Mouse (Mus musculus) layer of hippocampus, adult 9-11 months (tissue): Measurements from ENCODE around the gene Ercc1.

Experiments used
- DNase-seq: peaks from one replicate; pipeline ENCODE4 v3.0.0; 2022

Ercc1 gene

GRCm38 (mm10) chr7:19309884-19310641, 34.5 kb upstream of the Ercc1 start, which contains the start of gene Fosb:
TSS of gene Fosb (minus strand) at chr7:19310051.
- peak; percentile 97 for DNase-seq

- DNase-seq, result no peak
Observed at GRCm38 (mm10) chr7:19311991-19312390, 32.6 kb upstream of the Ercc1 start.

DNA sequence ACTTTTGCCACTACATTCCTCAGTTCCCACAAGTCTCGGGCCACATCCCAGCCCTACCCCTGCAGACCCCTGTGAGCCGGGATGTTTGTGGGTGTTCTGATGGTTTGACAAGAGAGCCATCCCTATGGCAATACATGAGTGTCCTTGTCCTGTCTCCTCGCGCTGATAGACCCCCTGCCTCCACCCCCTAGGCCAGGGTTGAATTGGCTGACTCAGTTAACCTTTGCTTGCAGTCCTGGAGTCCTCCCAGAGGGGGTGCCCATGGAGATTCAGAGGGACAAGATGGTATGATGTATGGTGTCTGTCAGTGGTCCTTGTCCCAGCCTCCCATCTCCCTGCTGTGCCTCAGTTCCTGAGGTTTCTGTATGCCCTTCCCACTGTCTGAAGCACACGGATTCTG, 30.5 kb upstream of the Ercc1 start:
- DNase-seq, result no peak

- peak; percentile 65 for DNase-seq
Observed at GRCm38 (mm10) chr7:19316451-19317161, 28.0 kb upstream of the Ercc1 start.

DNA sequence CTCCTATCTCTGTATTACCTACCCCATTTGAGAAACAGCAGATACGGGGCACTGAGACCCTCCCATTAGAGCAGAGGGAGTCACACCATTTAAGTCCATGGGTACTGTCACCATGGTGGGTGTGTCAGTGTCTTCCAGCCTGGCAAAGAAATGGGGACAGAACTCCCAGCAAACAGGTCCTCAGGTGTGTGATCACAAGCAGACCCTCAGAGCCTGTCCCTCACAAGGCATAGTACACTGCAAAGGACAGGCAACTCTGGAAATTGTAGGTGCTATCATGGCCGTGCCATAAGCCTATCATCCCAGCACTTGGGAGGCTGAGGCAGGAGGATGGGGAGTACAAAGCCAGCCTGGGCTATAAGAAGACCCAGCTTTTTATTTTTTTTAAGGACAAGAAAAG, 26.4 kb upstream of the Ercc1 start:
- no peak for DNase-seq

DNA sequence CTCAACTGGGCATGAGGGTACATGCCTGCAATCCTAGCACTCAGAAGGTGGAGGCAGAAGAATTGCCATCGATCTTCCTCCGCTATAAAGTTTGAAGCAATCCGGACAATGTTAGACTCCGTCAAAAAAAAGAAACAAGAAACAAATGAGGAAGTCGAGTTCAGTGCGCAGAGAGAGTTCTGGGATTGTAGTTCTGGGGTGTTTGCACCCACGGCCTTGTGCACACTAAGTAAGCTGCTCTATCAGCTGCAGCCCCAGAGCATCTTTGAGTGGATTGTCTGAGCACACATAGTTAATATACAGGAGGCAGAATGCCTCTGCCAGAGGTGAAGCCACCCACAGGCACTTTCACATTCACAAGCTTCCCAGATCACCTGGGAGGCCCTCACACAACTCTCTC, 25.9 kb upstream of the Ercc1 start:
- no peak for DNase-seq

DNA sequence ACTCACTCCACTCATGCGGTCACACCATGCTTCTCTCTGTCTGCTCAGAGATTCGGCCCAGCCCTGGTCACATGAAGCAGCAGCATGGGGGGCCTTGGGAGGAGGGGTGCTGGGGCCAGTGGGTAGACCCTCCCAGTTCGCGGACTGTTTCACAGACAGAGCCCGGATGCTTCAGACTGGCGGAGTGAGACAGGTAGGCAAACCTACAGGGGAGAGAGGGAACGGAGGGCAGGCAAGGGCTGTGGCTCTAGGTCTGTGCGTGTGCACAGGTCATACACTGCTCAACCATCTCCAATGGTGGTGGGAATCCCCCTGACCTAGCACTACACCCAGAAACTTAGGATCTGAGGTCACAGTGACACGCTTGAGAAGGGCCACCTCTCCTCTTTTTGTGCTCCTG, 25.1 kb upstream of the Ercc1 start:
- DNase-seq, result no peak

GRCm38 (mm10) chr7:19319906-19320305, 24.7 kb upstream of the Ercc1 start:
- peak; percentile 96 for DNase-seq

DNA sequence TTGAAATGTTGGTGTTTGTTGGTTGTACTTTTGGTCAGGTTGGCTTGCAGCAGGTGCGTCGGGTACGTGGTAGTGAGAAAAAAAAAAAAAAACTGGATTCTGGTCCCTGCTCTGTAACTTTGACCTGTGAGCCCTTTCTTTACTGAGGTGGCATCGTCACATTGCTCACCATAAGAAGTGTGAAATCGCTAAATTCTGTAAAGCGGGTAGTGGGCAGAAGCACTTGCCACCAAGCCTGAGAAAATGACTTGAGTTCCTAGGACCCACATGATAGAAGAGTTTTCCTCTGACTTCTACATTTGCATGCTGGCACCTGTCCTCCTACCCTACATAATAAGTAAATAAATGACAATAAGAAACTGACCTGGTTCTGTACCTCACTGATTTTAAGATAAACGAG, 23.9 kb upstream of the Ercc1 start:
- no peak for DNase-seq

DNA sequence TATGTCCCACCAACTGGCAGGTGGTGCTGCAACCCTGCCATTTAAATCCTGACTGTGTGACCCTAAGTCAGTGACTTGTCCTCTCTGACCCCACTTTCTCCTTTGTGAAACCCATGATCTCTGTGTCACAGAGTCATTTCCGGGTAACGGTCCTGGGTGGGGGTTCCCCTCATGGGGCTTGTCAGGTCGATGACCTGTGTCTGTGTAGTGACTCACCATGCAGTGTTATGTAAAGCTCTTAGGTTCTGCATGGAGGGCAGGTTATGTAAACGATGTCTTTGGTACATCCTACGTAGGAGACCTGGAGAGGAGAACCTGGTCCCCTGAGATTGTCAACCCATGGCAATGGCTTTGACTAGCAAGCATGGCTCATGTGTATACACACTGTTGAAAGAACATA, 23.1 kb upstream of the Ercc1 start:
- DNase-seq, result no peak

- no peak for DNase-seq
Observed at GRCm38 (mm10) chr7:19322489-19322888, 22.1 kb upstream of the Ercc1 start.

GRCm38 (mm10) chr7:19324221-19324620, 20.4 kb upstream of the Ercc1 start:
- DNase-seq, result no peak

GRCm38 (mm10) chr7:19325262-19326199, 19.0 kb upstream of the Ercc1 start:
- no peak for DNase-seq

DNA sequence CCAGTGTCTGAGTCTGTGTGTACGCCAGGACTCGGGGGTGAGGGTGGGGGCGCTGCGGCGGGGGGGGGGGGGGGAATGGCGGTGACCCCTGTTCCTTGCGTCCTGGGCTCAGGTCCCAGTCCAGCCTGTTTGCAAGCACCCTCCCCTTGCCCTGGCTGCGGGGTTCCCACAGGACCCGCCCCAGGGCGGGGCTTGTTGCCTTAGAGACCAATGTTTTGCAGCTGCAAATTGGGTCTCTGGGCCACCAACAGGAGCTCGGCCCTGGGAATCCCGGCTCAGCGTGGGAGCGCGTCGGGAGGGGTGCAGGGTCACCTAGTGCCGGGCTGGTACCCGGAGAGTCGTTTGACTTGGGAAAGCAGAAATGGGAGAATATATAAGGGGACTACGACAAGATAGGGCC, 18.2 kb upstream of the Ercc1 start:
- DNase-seq, result peak; percentile 68

- peak; percentile 84 for DNase-seq
Observed at GRCm38 (mm10) chr7:19327128-19327527, 17.4 kb upstream of the Ercc1 start.

- DNase-seq, result no peak
Observed at GRCm38 (mm10) chr7:19327782-19328181, 16.8 kb upstream of the Ercc1 start.

DNA sequence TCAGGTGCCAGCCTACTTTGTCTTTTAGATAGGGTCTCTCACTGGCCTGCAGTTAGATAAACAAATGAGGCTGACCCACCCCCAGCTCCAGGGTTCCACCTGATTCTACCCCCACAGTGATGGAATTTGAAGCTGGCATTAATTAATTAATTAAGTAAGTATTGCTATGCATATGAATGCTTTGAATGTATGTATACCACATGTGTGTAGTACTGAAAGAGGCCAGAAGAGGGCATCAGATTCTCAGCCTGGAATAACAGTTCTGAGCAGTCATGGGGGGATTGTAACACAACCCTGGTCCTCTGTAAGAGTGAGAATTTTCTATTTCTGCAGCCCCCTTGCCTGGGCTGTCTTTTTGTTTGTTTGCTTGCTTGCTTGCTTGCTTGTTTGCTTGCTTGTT, 16.2 kb upstream of the Ercc1 start:
- no peak for DNase-seq

GRCm38 (mm10) chr7:19331910-19332309, 12.7 kb upstream of the Ercc1 start:
- no peak for DNase-seq

GRCm38 (mm10) chr7:19332709-19333352, 11.7 kb upstream of the Ercc1 start:
- peak; percentile 88 for DNase-seq

- DNase-seq, result no peak
Observed at GRCm38 (mm10) chr7:19335583-19335982, 9.0 kb upstream of the Ercc1 start.

GRCm38 (mm10) chr7:19337122-19337521, 7.5 kb upstream of the Ercc1 start:
- DNase-seq, result peak; percentile 65

DNA sequence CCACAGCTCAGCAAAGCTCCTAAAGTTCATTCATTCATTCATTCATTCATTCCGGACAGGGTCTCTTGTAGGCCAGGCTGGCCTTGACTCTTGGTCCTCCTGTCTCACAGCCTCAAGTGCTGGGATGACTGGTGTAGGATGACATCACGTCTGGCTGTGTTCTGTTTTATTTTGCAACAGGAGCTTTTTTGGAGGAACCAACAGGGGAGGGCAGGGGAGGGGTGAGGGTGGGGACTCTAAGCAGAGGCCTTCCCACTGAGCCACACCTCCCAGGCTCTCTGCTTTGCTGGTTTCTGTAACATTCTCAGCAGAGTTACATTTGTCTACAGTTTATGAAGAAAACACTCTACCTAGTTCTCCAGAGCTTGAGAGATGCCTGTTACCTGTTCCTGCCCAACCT, 6.5 kb upstream of the Ercc1 start:
- no peak for DNase-seq

- no peak for DNase-seq
Observed at GRCm38 (mm10) chr7:19338596-19338995, 6.0 kb upstream of the Ercc1 start.
